Mouse (Mus musculus) gastrocnemius, adult 8-10 months (tissue): ENCODE measurements around the gene Pdpn. TPM values are rescaled to one million over a fixed set of nuclear protein-coding genes. Genes with fewer than 3 reads are reported as not detected.
"Not testable (repeated sequence)": the region's sequence is repeated elsewhere in the genome, so short reads cannot be mapped to it uniquely, and the experiment has no call there.

Experiments
- DNase-seq, 2 experiments: peaks; one replicate each; pipeline ENCODE4 v3.0.0; 2022; ENCODE audit warnings: low spot score in 2 of 2
- total RNA-seq, 4 experiments: library from RNA; stranded (reverse); gene quantifications; 2 replicates each; pipeline ENCODE4 v1.2.4; 2022

Gene Pdpn
- 1 to 10 TPM; 2.9 to 4.9 (median 4.2) TPM for total RNA-seq

- DNase-seq, result peak; percentile 34 to 54
Measured at GRCm38 (mm10) chr4:143299325-143300070, at the start of gene Pdpn. Gene Pdpn (minus strand): TSS chr4:143299564.

- peak; percentile 67 to 80 for DNase-seq
Measured at GRCm38 (mm10) chr4:143348678-143349077, 49.3 kb upstream of the Pdpn start.

GRCm38 (mm10) chr4:143345491-143345890, 46.1 kb upstream of the Pdpn start:
- DNase-seq, result not testable (repeated sequence)

GRCm38 (mm10) chr4:143341470-143341869, 42.1 kb upstream of the Pdpn start:
- no peak for DNase-seq

GRCm38 (mm10) chr4:143339808-143340207, 40.4 kb upstream of the Pdpn start:
- no peak for DNase-seq

- no peak for DNase-seq
Measured at GRCm38 (mm10) chr4:143336096-143336495, 36.7 kb upstream of the Pdpn start.

- DNase-seq, result no peak
Measured at GRCm38 (mm10) chr4:143334995-143335394, 35.6 kb upstream of the Pdpn start.

- no peak for DNase-seq
Measured at GRCm38 (mm10) chr4:143334145-143334544, 34.8 kb upstream of the Pdpn start.

- no peak for DNase-seq
Measured at GRCm38 (mm10) chr4:143331787-143332186, 32.4 kb upstream of the Pdpn start.

- DNase-seq, result peak; percentile 44 to 47
Measured at GRCm38 (mm10) chr4:143330566-143330965, 31.2 kb upstream of the Pdpn start.

GRCm38 (mm10) chr4:143325625-143325941, 26.2 kb upstream of the Pdpn start:
- peak; percentile 50 to 66 for DNase-seq

GRCm38 (mm10) chr4:143324925-143325624, 25.7 kb upstream of the Pdpn start:
- DNase-seq, result no peak

GRCm38 (mm10) chr4:143324176-143324924, 25.0 kb upstream of the Pdpn start:
- DNase-seq, result no peak

GRCm38 (mm10) chr4:143313299-143313698, 13.9 kb upstream of the Pdpn start:
- DNase-seq, result no peak

- peak in 1 of 2 experiments; percentile 39 for DNase-seq
Measured at GRCm38 (mm10) chr4:143311341-143311740, 12.0 kb upstream of the Pdpn start.

- DNase-seq, result no peak
Measured at GRCm38 (mm10) chr4:143305987-143306772, 6.8 kb upstream of the Pdpn start.

- DNase-seq, result no peak
Measured at GRCm38 (mm10) chr4:143305031-143305430, 5.7 kb upstream of the Pdpn start.

- DNase-seq, result no peak
Measured at GRCm38 (mm10) chr4:143302279-143302890, 3.0 kb upstream of the Pdpn start.

- no peak for DNase-seq
Measured at GRCm38 (mm10) chr4:143301875-143302274, 2.5 kb upstream of the Pdpn start.

- no peak for DNase-seq
Measured at GRCm38 (mm10) chr4:143301042-143301441, 1.7 kb upstream of the Pdpn start.

- DNase-seq, result no peak
Measured at GRCm38 (mm10) chr4:143300113-143300688, 837 bp upstream of the Pdpn start.
